ENCODE assay signal across 13 mouse cellular contexts in genomic region chr11:118406521-118406920, GRCm38 (mm10). TPM values are rescaled to one million over a fixed set of nuclear protein-coding genes. Genes with fewer than 3 reads are reported as not detected.
DNase-seq lines count a peak whose midpoint lies in the region; ATAC-seq lines count a peak whose summit lies in the region.
"Had no signal": no experiment of that assay in that cellular context is flagged by ENCODE, and none has a peak within 500 bp of the region (broad histone marks: within the 10 kb centered on the region; RNA-seq: fewer than 3 reads in every experiment).

No protein-coding gene starts in this region.

- H3K27me3 ChIP-seq in heart, embryonic 12.5 days (replicated peaks) = no peaks in the 10 kb centered on the region
- H3K27me3 ChIP-seq: forebrain, embryonic 15.5 days; midbrain, embryonic 13.5 days had no signal

- DNase-seq in heart, adult 8-10 months (ENCODE audit: low spot score) = no peak
- DNase-seq in layer of hippocampus, adult 9-11 months = peak; percentile 2
- no peak for DNase-seq in layer of hippocampus, adult 18-20 months (ENCODE audit: low spot score in 2 of 2)
- DNase-seq in cerebellum, adult 9-11 months = peak; percentile 17
- peak; percentile 11 for DNase-seq in kidney, postnatal 10 days
- DNase-seq in lung, postnatal 36 days = no peak

- H3K36me3 ChIP-seq in heart, embryonic 12.5 days = peaks cover 57% of the 10 kb centered on the region

- no peak overlapping the region for H3K4me2 ChIP-seq in heart, embryonic 12.5 days
- H3K4me2 ChIP-seq: forebrain, embryonic 15.5 days; liver, embryonic 11.5 days; midbrain, embryonic 13.5 days had no signal

- H3K9me3 ChIP-seq in heart, embryonic 12.5 days (replicated peaks) = no peaks in the 10 kb centered on the region
- H3K9me3 ChIP-seq: forebrain, embryonic 15.5 days; midbrain, embryonic 13.5 days had no signal

- H3K9ac ChIP-seq in heart, embryonic 12.5 days = no peak overlapping the region
- H3K9ac ChIP-seq: forebrain, embryonic 15.5 days; midbrain, embryonic 13.5 days had no signal

- ATAC-seq in heart, embryonic 12.5 days (ENCODE audit: insufficient number of reproducible peaks, low FRiP score) = no peak
- no peak for ATAC-seq in activated CD4-positive, CD25-positive, alpha-beta regulatory T cell, adult 4 months
- ATAC-seq: forebrain, embryonic 15.5 days; lung, postnatal 0 days; midbrain, embryonic 13.5 days had no signal

- 77% methylated on average over 5 of the region's 5 CpGs for WGBS in heart, embryonic 12.5 days

- H3K4me1 ChIP-seq in heart, embryonic 12.5 days (replicated peaks) = peaks cover 14% of the 10 kb centered on the region
- H3K4me1 ChIP-seq: midbrain, embryonic 13.5 days had no signal

- 0 out of 2 replicates have a peak overlapping the region, but pooled peaks have one; percentile 41 for H3K27ac ChIP-seq in heart, embryonic 12.5 days (ENCODE audit: poor library complexity, severe bottlenecking)
- H3K27ac ChIP-seq: forebrain, embryonic 15.5 days; midbrain, embryonic 13.5 days had no signal

- no peak overlapping the region for H3K4me3 ChIP-seq in heart, embryonic 12.5 days
- H3K4me3 ChIP-seq: forebrain, embryonic 15.5 days; midbrain, embryonic 13.5 days had no signal

RNA-seq across cellular contexts. Expression of gene Lgals3bp, which starts 4.6 kb away (rescaled TPM):
- polyA plus RNA-seq in heart, embryonic 12.5 days (2016; fragmentation: Nextera tagmentation; extraction: Ambion mirVana) = 4.5 and 5.1 TPM in 2 replicates
- 10 to 100 TPM; 19.7 to 25.8 (median 23.3) TPM for total RNA-seq in heart, adult 8-10 months (2022)
- 10 to 100 TPM; 18.3 to 18.8 TPM for total RNA-seq in layer of hippocampus, adult 18-20 months (2021)
- 100 to 1,000 TPM in 1 of 2 experiments, 10 to 100 TPM in 1; 98.4 to 147 TPM for polyA plus RNA-seq in activated CD4-positive, CD25-positive, alpha-beta regulatory T cell, adult 4 months (2017; shearing (Covaris generic))

RNA-seq across cellular contexts. Expression of gene Cant1, which starts 12.4 kb away (rescaled TPM):
- 23.6 and 23.7 TPM in 2 replicates for polyA plus RNA-seq in heart, embryonic 12.5 days (2016; fragmentation: Nextera tagmentation; extraction: Ambion mirVana)
- 10 to 100 TPM; 16.4 to 19.2 (median 16.8) TPM for total RNA-seq in heart, adult 8-10 months (2022)
- 10 to 100 TPM; 41.4 to 44.8 TPM for total RNA-seq in layer of hippocampus, adult 18-20 months (2021)
- 10 to 100 TPM; 21.3 to 23.3 TPM for polyA plus RNA-seq in activated CD4-positive, CD25-positive, alpha-beta regulatory T cell, adult 4 months (2017; shearing (Covaris generic))

RNA-seq across cellular contexts. Expression of gene C1qtnf1, which starts 21.5 kb away (rescaled TPM):
- 4.9 and 5.5 TPM in 2 replicates for polyA plus RNA-seq in heart, embryonic 12.5 days (2016; fragmentation: Nextera tagmentation; extraction: Ambion mirVana)
- 10 to 100 TPM; 13.5 to 15.3 (median 13.8) TPM for total RNA-seq in heart, adult 8-10 months (2022)
- total RNA-seq in layer of hippocampus, adult 18-20 months (2021) = 1 to 10 TPM; 2.0 to 2.9 TPM
- polyA plus RNA-seq in activated CD4-positive, CD25-positive, alpha-beta regulatory T cell, adult 4 months (2017; shearing (Covaris generic)) = not detected
- total RNA-seq: hematopoietic stem cell, adult 5-6 weeks had no signal

RNA-seq across cellular contexts. Expression of gene Timp2, which starts 51.0 kb away (rescaled TPM):
- 68.9 and 72.1 TPM in 2 replicates for polyA plus RNA-seq in heart, embryonic 12.5 days (2016; fragmentation: Nextera tagmentation; extraction: Ambion mirVana)
- total RNA-seq in heart, adult 8-10 months (2022) = 10 to 100 TPM; 73.9 to 99.6 (median 87.5) TPM
- total RNA-seq in layer of hippocampus, adult 18-20 months (2021) = 100 to 1,000 TPM; 201 to 256 TPM
- 10 to 100 TPM; 10.2 to 11.2 TPM for polyA plus RNA-seq in activated CD4-positive, CD25-positive, alpha-beta regulatory T cell, adult 4 months (2017; shearing (Covaris generic))

Comparison
In these comparisons a context has a peak if more than half of its experiments do, and no peak if none do; other contexts are left out.
1. DNase-seq: peak in layer of hippocampus, adult 9-11 months (single experiment), cerebellum, adult 9-11 months (single experiment) and kidney, postnatal 10 days (single experiment); none in heart, adult 8-10 months (single experiment), layer of hippocampus, adult 18-20 months (0 of 2) and lung, postnatal 36 days (single experiment).